Mouse (Mus musculus) hindbrain, embryonic 13.5 days (tissue): ENCODE measurements around the gene Slf2. TPM values are rescaled to one million over a fixed set of nuclear protein-coding genes. Genes with fewer than 3 reads are reported as not detected.

Experiments
- ATAC-seq: fragments of 200-750 bp; cut with Nextera tagmentation; 2 replicates; pipeline ENCODE4 v1.8.0; 2017; ENCODE audit warnings: moderate TSS enrichment; ENCODE audit not compliant: low FRiP score
- H3K27ac ChIP-seq: fragments of 300-500 bp; sonication (generic); 2 replicates; pipeline ENCODE4 v1.5.1; 2015; ENCODE audit warnings: inconsistent platforms, mild to moderate bottlenecking, moderate library complexity
- H3K27me3 ChIP-seq: fragments of 300-500 bp; sonication (generic); 2 replicates; pipeline ENCODE4 v1.6.1; 2015; ENCODE audit warnings: mild to moderate bottlenecking, inconsistent platforms
- H3K36me3 ChIP-seq: fragments of 300-500 bp; sonication (generic); 2 replicates; pipeline ENCODE4 v1.6.1; 2015; ENCODE audit warnings: mild to moderate bottlenecking, inconsistent platforms
- H3K4me1 ChIP-seq: fragments of 300-500 bp; sonication (generic); replicated peaks from 2 replicates; pipeline ENCODE4 v1.6.1; 2015; ENCODE audit warnings: inconsistent platforms
- H3K4me2 ChIP-seq: fragments of 300-500 bp; sonication (generic); 2 replicates; pipeline ENCODE4 v1.6.1; 2015; ENCODE audit warnings: inconsistent platforms, mild to moderate bottlenecking, moderate library complexity
- H3K4me3 ChIP-seq: fragments of 300-500 bp; sonication (generic); 2 replicates; pipeline ENCODE4 v1.5.1; 2015; ENCODE audit warnings: mild to moderate bottlenecking, inconsistent platforms
- H3K9ac ChIP-seq: fragments of 300-500 bp; sonication (generic); 2 replicates; pipeline ENCODE4 v1.6.1; 2015; ENCODE audit warnings: mild to moderate bottlenecking, inconsistent platforms
- H3K9me3 ChIP-seq: fragments of 300-500 bp; sonication (generic); 2 replicates; pipeline ENCODE4 v1.6.1; 2016; ENCODE audit warnings: inconsistent platforms
- WGBS: fragments of 180-500 bp; shearing (Covaris S2); methylation state at CpG from one replicate; pipeline ENCODE4 v1.1.7; 2015; 5-methylcytosine and 5-hydroxymethylcytosine counted together
- polyA plus RNA-seq: library from polyadenylated mRNA; unstranded; fragments of >200 nt; fragmentation: Nextera tagmentation; extraction: Ambion mirVana; gene quantifications from 2 replicates; pipeline ENCODE4 v1.2.1, GENCODE M21; 2015

The Slf2 gene
- polyA plus RNA-seq, 1 experiment from 2014 or later, result 29.8 TPM

DNA sequence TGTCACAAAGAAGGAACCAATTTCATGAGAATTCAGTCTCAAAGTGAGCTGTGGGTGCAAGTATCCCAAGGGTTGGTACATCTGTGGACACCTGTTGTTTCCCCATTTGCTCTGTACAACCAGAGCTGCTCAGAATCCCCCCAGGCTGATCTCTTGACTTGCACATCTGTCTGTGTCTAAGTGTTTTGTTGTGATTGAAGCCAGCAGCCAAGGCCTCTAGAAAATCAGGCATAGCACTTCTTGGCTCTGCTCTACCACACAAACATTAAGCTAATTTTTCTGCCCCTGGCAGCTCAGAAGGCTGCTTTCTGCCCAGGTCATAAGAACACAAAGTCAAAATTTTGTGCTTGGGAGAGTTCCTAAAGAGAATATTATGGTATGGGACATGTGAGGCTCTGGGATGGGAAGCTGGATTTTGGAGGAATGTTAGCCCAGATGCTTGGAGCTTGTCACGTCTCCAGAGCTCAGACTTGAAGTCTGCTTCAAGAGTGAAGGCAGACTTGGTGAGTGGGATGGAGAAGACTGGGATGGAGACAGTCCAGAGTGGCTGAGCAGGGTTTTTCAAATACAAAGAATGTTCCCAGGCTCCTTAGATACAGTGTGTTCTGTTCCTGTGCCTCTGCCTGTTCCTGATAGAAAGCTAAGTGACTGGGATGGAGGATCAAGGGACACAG is 9.3 kb upstream of the Slf2 start:
- ATAC-seq, result no peak
- Histone ChIP-seq H3K27ac (no peak overlapping the region), H3K27me3 (no peaks in the 10 kb centered on the region), H3K36me3 (no peaks in the 10 kb centered on the region), H3K9me3 (no peaks in the 10 kb centered on the region), H3K4me1 (no peaks in the 10 kb centered on the region), H3K9ac (no peak overlapping the region), H3K4me2 (no peak overlapping the region), H3K4me3 (no peak overlapping the region)
- WGBS, result 79% methylated on average over 1 of the region's 1 CpGs

DNA sequence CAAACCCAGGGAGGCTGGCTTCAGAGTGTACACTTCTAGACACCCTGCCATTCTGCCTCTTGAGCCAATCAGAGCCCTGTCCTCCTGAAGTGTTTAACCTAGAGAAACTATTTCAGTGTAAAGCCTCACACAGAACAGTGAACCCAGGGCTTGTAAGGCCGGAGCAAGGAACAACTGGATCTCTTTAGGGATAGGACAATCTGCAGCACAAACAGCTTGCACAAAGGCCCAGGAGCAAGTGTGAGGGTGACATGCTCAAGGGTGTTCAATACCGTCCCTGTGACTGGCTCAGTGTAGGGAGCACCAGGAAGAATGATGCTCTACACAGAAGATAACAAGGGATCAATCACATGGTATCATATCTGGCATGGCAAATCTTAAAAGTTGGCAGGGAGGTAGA is 8.4 kb upstream of the Slf2 start:
- no peaks in the 10 kb centered on the region for H3K4me1 ChIP-seq
- no peak overlapping the region for H3K9ac ChIP-seq
- H3K27ac ChIP-seq, result no peak overlapping the region
- H3K36me3 ChIP-seq, result no peaks in the 10 kb centered on the region
- H3K4me3 ChIP-seq, result no peak overlapping the region
- no peak overlapping the region for H3K4me2 ChIP-seq
- no peak for ATAC-seq
- 0 out of 2 replicates have a peak, but pooled peaks cover under 1% of the 10 kb centered on the region for H3K27me3 ChIP-seq
- 75% methylated on average over 2 of the region's 2 CpGs for WGBS
- H3K9me3 ChIP-seq, result no peaks in the 10 kb centered on the region

DNA sequence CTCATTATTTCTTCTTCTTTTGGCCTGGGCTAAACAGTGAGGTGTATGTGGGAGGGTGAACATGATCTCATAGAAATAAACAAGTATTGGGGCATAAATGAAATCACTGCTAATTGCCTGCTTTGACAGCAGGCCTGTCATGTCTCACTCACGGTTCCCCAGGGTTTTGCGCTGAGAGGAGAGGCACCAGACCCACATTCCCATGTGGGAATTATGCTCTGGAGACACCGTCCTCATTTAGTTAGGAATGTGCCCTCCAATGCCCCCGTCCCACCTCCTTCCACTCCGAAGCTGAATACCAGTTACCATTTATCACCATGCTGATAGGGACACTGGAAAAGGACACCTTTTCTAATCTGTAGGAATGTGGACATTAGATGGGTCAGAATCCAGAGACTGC is 6.3 kb upstream of the Slf2 start:
- no peak for ATAC-seq
- WGBS, result 81% methylated on average over 5 of the region's 5 CpGs
- Histone ChIP-seq H3K4me1 (no peaks in the 10 kb centered on the region), H3K27ac (no peak overlapping the region), H3K4me3 (no peak overlapping the region), H3K4me2 (no peak overlapping the region), H3K9ac (no peak overlapping the region), H3K27me3 (0 out of 2 replicates have a peak, but pooled peaks cover 3% of the 10 kb centered on the region), H3K9me3 (no peaks in the 10 kb centered on the region), H3K36me3 (no peaks in the 10 kb centered on the region)

DNA sequence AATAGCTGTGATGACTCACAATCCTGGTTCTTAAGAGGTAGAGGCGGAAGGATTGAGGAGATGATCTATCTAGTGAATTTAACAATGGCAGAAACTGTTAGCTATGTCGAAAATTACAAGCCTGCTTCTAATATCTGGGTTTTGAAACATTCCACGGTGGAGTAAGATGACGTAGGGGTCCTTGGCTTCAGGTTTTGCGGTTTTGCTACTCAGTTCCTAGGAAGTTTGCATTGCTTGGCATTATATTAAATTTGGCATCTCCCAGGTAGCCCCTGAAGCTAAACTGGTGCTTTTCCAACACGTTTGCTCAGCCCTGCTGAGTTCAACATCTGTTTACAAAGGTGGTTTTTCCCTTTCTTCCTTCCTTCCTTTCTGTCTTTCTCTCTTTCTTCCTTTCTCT is 4.2 kb upstream of the Slf2 start:
- 80% methylated on average over 6 of the region's 6 CpGs for WGBS
- peaks cover 6% of the 10 kb centered on the region for H3K4me1 ChIP-seq
- no peak overlapping the region for H3K9ac ChIP-seq
- no peaks in the 10 kb centered on the region for H3K36me3 ChIP-seq
- no peaks in the 10 kb centered on the region for H3K9me3 ChIP-seq
- ATAC-seq, result no peak
- 0 out of 2 replicates have a peak, but pooled peaks cover 3% of the 10 kb centered on the region for H3K27me3 ChIP-seq
- H3K27ac ChIP-seq, result no peak overlapping the region
- H3K4me2 ChIP-seq, result no peak overlapping the region
- no peak overlapping the region for H3K4me3 ChIP-seq

DNA sequence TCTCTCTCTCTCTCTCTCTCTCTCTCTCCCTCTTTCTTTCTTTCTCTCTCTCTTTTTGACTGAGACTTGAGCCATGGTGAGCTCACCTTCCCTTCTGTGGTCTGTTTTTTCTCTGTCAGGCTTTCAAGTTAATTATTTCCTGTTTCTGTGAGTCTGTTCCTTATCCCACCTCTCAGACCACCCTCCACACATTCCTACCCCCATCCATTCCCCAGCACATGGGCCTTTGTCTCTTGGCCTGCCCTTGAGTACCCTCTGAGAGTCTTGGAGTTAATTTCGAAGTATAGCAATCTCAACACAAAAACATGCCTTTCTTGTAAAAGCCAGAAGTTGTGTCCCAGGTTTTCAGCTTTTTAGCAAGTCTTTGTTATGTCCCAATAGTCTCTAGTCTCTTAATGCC is 3.7 kb upstream of the Slf2 start:
- 82% methylated on average over 1 of the region's 1 CpGs for WGBS
- Histone ChIP-seq H3K4me3 (no peak overlapping the region), H3K36me3 (no peaks in the 10 kb centered on the region), H3K27ac (no peak overlapping the region), H3K27me3 (0 out of 2 replicates have a peak, but pooled peaks cover 3% of the 10 kb centered on the region), H3K4me2 (no peak overlapping the region), H3K9ac (no peak overlapping the region), H3K4me1 (peaks cover 9% of the 10 kb centered on the region), H3K9me3 (no peaks in the 10 kb centered on the region)
- no peak for ATAC-seq

DNA sequence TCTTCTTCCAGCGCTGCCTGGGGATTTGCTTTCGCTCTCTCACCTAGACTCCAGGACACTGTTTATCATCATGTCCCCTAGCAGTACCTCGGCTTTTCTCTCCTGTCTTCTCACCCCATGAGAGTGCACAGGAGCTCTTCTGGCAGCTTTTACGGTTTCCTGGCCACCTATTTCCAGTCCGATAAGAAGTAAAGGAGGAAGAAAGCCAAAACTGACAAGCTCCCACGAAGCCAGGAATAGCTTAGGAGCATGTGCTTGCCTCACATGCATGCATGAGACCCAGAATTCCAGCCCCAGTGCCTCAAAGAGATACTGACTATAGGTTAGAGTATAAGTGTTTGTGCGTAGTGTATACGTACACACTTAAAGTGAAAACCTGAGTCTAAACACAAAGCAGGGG is 2.8 kb upstream of the Slf2 start:
- no peaks in the 10 kb centered on the region for H3K36me3 ChIP-seq
- ATAC-seq, result no peak
- no peaks in the 10 kb centered on the region for H3K9me3 ChIP-seq
- H3K4me2 ChIP-seq, result no peak overlapping the region
- no peak overlapping the region for H3K27ac ChIP-seq
- H3K9ac ChIP-seq, result no peak overlapping the region
- no peak overlapping the region for H3K4me3 ChIP-seq
- H3K27me3 ChIP-seq, result 0 out of 2 replicates have a peak, but pooled peaks cover 3% of the 10 kb centered on the region
- WGBS, result 78% methylated on average over 8 of the region's 8 CpGs
- peaks cover 16% of the 10 kb centered on the region for H3K4me1 ChIP-seq

DNA sequence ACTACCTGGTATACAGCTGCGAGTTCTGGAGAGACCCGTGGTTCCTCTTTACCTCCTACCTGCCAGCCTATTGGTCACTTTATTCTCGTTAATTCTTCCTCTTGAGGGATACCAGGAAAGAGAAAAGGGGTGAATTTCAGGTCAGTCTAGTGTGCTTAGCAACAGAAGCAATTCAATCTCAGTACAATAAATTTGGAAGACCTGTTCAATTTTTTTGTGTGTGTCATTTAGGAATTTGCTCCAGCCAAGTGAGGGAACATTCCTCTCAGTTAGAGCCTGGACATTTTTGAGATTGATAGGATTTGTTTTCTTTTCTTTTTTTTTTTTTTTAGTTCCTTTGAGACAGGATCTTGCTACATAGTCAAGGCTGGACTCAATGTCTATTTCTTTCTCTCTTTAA is 1.7 kb upstream of the Slf2 start:
- WGBS, result 59% methylated on average over 3 of the region's 3 CpGs
- no peak overlapping the region for H3K9ac ChIP-seq
- H3K27ac ChIP-seq, result no peak overlapping the region
- H3K9me3 ChIP-seq, result no peaks in the 10 kb centered on the region
- no peak overlapping the region for H3K4me3 ChIP-seq
- 0 out of 2 replicates have a peak, but pooled peaks cover 3% of the 10 kb centered on the region for H3K27me3 ChIP-seq
- peaks cover 21% of the 10 kb centered on the region for H3K4me1 ChIP-seq
- no peaks in the 10 kb centered on the region for H3K36me3 ChIP-seq
- H3K4me2 ChIP-seq, result no peak overlapping the region
- ATAC-seq, result no peak

DNA sequence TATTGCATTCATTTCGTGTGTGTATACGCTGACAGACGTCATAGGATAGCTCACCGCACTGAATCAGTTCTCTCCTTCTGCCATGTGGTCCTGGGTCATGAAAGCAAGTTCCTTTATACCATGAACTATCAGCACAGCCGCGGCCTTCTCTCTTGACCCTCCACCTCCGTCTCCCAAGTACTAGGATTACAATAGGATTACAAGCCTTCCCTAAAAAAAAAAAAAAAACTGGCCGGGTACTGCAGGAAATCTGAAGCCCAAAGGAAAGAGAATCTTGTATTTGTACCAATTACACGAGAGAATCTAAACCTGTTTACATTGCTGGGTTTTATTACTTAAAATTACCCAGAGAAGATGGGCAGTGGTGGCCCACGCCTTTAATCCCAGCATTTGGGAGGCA is 1.3 kb upstream of the Slf2 start:
- Histone ChIP-seq H3K9ac (no peak overlapping the region), H3K9me3 (no peaks in the 10 kb centered on the region), H3K4me2 (no peak overlapping the region), H3K27me3 (0 out of 2 replicates have a peak, but pooled peaks cover 3% of the 10 kb centered on the region), H3K4me1 (peaks cover 21% of the 10 kb centered on the region), H3K36me3 (no peaks in the 10 kb centered on the region), H3K4me3 (no peak overlapping the region), H3K27ac (no peak overlapping the region)
- ATAC-seq, result no peak
- WGBS, result 63% methylated on average over 10 of the region's 10 CpGs

DNA sequence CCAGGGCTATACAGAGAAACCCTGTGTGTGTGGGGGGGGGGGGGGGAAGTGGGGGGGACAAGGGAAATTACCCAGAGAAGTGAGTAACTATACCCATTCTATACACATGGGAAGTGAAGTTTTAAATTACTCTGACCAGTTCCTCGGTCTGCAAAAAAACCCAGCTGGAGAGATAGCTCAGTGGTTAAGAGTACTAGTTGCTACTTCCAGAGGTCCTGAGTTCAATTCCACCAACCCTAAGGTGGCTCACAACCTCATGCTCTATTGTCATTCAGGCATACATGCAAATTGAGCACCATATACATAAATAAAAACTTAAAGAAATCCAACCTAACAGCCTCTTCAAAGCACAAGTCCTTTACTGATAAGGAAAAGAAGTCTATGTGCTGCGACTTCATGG is 829 bp upstream of the Slf2 start:
- Histone ChIP-seq H3K9ac (peak overlapping the region; percentile 74), H3K4me2 (peak overlapping the region; percentile 65), H3K4me3 (peak overlapping the region; percentile 96), H3K27ac (peak overlapping the region; percentile 91), H3K27me3 (0 out of 2 replicates have a peak, but pooled peaks cover 3% of the 10 kb centered on the region), H3K36me3 (peaks cover 3% of the 10 kb centered on the region), H3K9me3 (no peaks in the 10 kb centered on the region), H3K4me1 (peaks cover 21% of the 10 kb centered on the region)
- 50% methylated on average over 2 of the region's 2 CpGs for WGBS
- ATAC-seq, result no peak

DNA sequence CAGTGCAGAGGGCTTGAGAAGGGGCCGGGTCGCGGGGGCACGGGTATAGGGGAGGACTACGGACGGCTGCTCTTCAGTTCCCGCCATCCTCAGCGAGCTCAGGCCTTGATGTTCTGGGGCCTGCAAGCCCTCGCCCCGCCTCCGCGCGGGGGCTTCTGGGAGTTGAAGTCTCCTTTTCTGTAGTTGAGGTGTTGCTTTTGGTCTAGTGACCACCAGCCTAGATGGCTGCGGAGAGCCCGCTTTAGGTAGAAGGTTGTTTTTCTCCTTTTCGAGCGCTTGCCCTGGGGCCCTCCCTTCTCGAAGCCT is 456 bp downstream of the Slf2 start:
- H3K9me3 ChIP-seq, result no peaks in the 10 kb centered on the region
- H3K4me3 ChIP-seq, result peak overlapping the region; percentile 96
- peak; percentile 94 for ATAC-seq
- H3K4me2 ChIP-seq, result peak overlapping the region; percentile 65
- H3K36me3 ChIP-seq, result peaks cover 16% of the 10 kb centered on the region
- WGBS, result under 1% methylated on average over 18 of the region's 18 CpGs
- H3K27ac ChIP-seq, result peak overlapping the region; percentile 88
- 0 out of 2 replicates have a peak, but pooled peaks cover 3% of the 10 kb centered on the region for H3K27me3 ChIP-seq
- peaks cover 21% of the 10 kb centered on the region for H3K4me1 ChIP-seq
- peak overlapping the region; percentile 92 for H3K9ac ChIP-seq

DNA sequence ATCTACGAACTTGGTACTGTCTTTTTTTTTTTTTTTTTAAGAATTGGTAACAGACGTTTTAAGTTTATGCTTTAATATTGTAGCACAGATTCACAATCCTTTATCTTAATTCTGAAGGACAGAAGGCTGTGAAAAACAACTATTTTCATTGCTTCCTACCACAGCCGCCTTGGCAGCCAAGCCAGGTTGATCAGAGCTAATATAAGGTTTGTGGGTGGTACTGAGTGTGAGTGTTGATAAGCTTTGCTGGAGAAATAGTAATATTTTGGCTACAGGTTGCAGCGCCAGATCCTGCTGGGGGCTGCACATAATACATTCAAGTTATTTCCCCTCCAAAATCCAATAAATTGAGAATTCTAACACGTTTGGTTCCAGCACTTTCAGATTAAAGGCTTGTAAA is 1.1 kb downstream of the Slf2 start:
- H3K27me3 ChIP-seq, result 0 out of 2 replicates have a peak, but pooled peaks cover 3% of the 10 kb centered on the region
- 69% methylated on average over 5 of the region's 5 CpGs for WGBS
- ATAC-seq, result no peak
- no peak overlapping the region for H3K27ac ChIP-seq
- H3K4me2 ChIP-seq, result peak overlapping the region; percentile 65
- peak overlapping the region; percentile 96 for H3K4me3 ChIP-seq
- H3K36me3 ChIP-seq, result peaks cover 22% of the 10 kb centered on the region
- H3K4me1 ChIP-seq, result peaks cover 21% of the 10 kb centered on the region
- peak overlapping the region; percentile 61; the same call in 1 of the 2 replicates for H3K9ac ChIP-seq
- no peaks in the 10 kb centered on the region for H3K9me3 ChIP-seq

DNA sequence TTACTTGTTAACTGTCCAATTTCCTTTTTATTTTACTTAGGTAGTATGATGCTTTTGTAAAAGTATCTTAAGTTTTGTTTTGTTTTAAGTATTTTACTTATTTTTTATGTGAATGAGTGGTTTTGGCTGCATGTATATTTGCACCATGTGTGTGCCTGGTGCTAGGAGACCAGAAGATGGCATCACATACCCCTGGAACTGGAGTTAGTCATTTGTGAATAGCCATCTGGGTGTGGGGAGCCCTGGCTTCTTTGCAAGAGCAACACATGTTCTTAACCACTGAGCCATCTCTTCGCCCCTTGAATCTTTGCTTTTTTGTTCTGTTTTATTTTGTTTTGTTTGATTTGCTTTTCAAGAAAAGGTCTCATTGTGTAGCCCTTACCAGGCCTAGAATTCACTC is 2.2 kb downstream of the Slf2 start:
- no peak for ATAC-seq
- peaks cover 22% of the 10 kb centered on the region for H3K36me3 ChIP-seq
- H3K9ac ChIP-seq, result no peak overlapping the region
- no peaks in the 10 kb centered on the region for H3K9me3 ChIP-seq
- WGBS, result 88% methylated on average over 1 of the region's 1 CpGs
- H3K27me3 ChIP-seq, result no peaks in the 10 kb centered on the region
- H3K4me1 ChIP-seq, result peaks cover 21% of the 10 kb centered on the region
- H3K4me3 ChIP-seq, result no peak overlapping the region
- H3K27ac ChIP-seq, result no peak overlapping the region
- 0 out of 2 replicates have a peak overlapping the region, but pooled peaks have one; percentile 20 for H3K4me2 ChIP-seq

DNA sequence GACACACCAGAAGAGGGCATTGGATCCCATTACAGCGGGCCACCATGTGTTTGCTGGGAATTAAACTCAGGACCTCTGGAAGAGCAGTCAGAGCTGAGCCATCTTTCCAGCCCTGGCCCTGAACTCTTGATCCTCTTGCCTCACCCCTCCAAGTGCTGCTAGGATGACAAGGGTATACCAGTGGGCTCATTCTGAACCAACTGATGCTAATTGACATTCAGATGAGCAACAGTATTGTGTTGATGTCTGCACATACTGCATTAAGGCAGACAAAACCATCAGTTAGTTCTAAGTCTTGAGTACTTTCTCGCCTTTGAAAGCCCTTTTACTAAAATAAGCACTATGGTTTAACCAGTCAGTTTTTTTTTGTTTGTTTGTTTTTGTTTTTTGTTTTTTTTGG is 28.7 kb downstream of the Slf2 start:
- H3K36me3 ChIP-seq, result peaks cover 77% of the 10 kb centered on the region
- H3K4me1 ChIP-seq, result no peaks in the 10 kb centered on the region
- H3K9ac ChIP-seq, result no peak overlapping the region
- ATAC-seq, result no peak
- no peak overlapping the region for H3K4me3 ChIP-seq
- H3K4me2 ChIP-seq, result no peak overlapping the region
- H3K9me3 ChIP-seq, result no peaks in the 10 kb centered on the region
- H3K27me3 ChIP-seq, result no peaks in the 10 kb centered on the region
- 92% methylated on average over 2 of the region's 2 CpGs for WGBS
- H3K27ac ChIP-seq, result no peak overlapping the region
